Mouse (Mus musculus) neural tube, embryonic 15.5 days (tissue): ENCODE data around the gene Ganab. TPM values are rescaled to one million over a fixed set of nuclear protein-coding genes. Genes with fewer than 3 reads are reported as not detected.
"Not testable (repeated sequence)": the region's sequence is repeated elsewhere in the genome, so short reads cannot be mapped to it uniquely, and the experiment has no call there.

ENCODE experiments used
- ATAC-seq: fragments of 200-750 bp; cut with Nextera tagmentation; 2 replicates; pipeline ENCODE4 v1.8.0; 2017; ENCODE audit warnings: mild to moderate bottlenecking, moderate TSS enrichment, moderate library complexity; ENCODE audit not compliant: low FRiP score
- H3K27ac ChIP-seq: fragments of 300-500 bp; sonication (generic); replicated peaks from 2 replicates; pipeline ENCODE4 v1.5.1; 2015; ENCODE audit warnings: mild to moderate bottlenecking, inconsistent platforms
- H3K27me3 ChIP-seq: fragments of 300-500 bp; sonication (generic); replicated peaks from 2 replicates; pipeline ENCODE4 v1.6.1; 2015; ENCODE audit warnings: inconsistent platforms
- H3K36me3 ChIP-seq: fragments of 300-500 bp; sonication (generic); 2 replicates; pipeline ENCODE4 v1.6.1; 2015; ENCODE audit warnings: inconsistent platforms
- H3K4me1 ChIP-seq: fragments of 300-500 bp; sonication (generic); 2 replicates; pipeline ENCODE4 v1.6.1; 2015; ENCODE audit warnings: inconsistent platforms
- H3K4me2 ChIP-seq: fragments of 300-500 bp; sonication (generic); 2 replicates; pipeline ENCODE4 v1.6.1; 2015; ENCODE audit warnings: inconsistent platforms, mild to moderate bottlenecking, moderate library complexity
- H3K4me3 ChIP-seq: fragments of 300-500 bp; sonication (generic); replicated peaks from 2 replicates; pipeline ENCODE4 v1.5.1; 2015; ENCODE audit warnings: mild to moderate bottlenecking, inconsistent platforms
- H3K9ac ChIP-seq: fragments of 300-500 bp; sonication (generic); replicated peaks from 2 replicates; pipeline ENCODE4 v1.6.1; 2015; ENCODE audit warnings: mild to moderate bottlenecking, inconsistent platforms
- H3K9me3 ChIP-seq: fragments of 300-500 bp; sonication (generic); replicated peaks from 2 replicates; pipeline ENCODE4 v1.6.1; 2016; ENCODE audit warnings: inconsistent platforms
- WGBS: fragments of 180-500 bp; shearing (Covaris S2); methylation state at CpG from one replicate; pipeline ENCODE4 v1.1.7; 2015; ENCODE audit warnings: mixed read lengths; 5-methylcytosine and 5-hydroxymethylcytosine counted together
- polyA plus RNA-seq: library from polyadenylated mRNA; unstranded; fragments of >200 nt; fragmentation: Nextera tagmentation; extraction: Ambion mirVana; gene quantifications from 2 replicates; pipeline ENCODE4 v1.2.1, GENCODE M21; 2015

Gene Ganab
- polyA plus RNA-seq, 1 experiment from 2014 or later, result 75.4 TPM

- Histone ChIP-seq H3K4me3 (peak within 1 kb of the TSS; percentile 63), H3K4me1 (peaks cover 40% of the 10 kb centered on the region), H3K4me2 (peak within 1 kb of the TSS; percentile 94), H3K27ac (peak within 1 kb of the TSS; percentile 85), H3K9ac (peak within 1 kb of the TSS; percentile 71), H3K36me3 (peaks cover 22% of the 10 kb centered on the region), H3K27me3 (no peaks in the 10 kb centered on the region), H3K9me3 (no peaks in the 10 kb centered on the region)
- WGBS, result 3% methylated on average over 54 of the region's 54 CpGs
- ATAC-seq, result peak; percentile 51
These were observed 4.8 kb upstream of the Ganab start, which contains the start of gene Ints5 for GRCm38 (mm10) chr19:8892829-8893766. Gene Ints5, plus strand, starts transcription at chr19:8893005.

- no peaks in the 10 kb centered on the region for H3K9me3 ChIP-seq
- peaks cover 22% of the 10 kb centered on the region for H3K36me3 ChIP-seq
- H3K27ac ChIP-seq, result no peak overlapping the region
- WGBS, result 90% methylated on average over 9 of the region's 9 CpGs
- H3K4me2 ChIP-seq, result no peak overlapping the region
- H3K4me3 ChIP-seq, result no peak overlapping the region
- H3K4me1 ChIP-seq, result peaks cover 47% of the 10 kb centered on the region
- H3K27me3 ChIP-seq, result no peaks in the 10 kb centered on the region
- peak overlapping the region; percentile 20; the same call in 1 of the 2 replicates for H3K9ac ChIP-seq
- no peak for ATAC-seq
These were observed 2.4 kb upstream of the Ganab start for GRCm38 (mm10) chr19:8895397-8895960.

GRCm38 (mm10) chr19:8896231-8896630, 1.6 kb upstream of the Ganab start:
- H3K9ac ChIP-seq, H3K4me3 ChIP-seq, H3K27me3 ChIP-seq, H3K9me3 ChIP-seq, ATAC-seq, H3K27ac ChIP-seq, H3K4me2 ChIP-seq: not testable (repeated sequence)
- peaks cover 51% of the 10 kb centered on the region for H3K4me1 ChIP-seq
- 83% methylated on average over 5 of the region's 5 CpGs for WGBS
- H3K36me3 ChIP-seq, result peaks cover 15% of the 10 kb centered on the region

GRCm38 (mm10) chr19:8897211-8897864, 533 bp upstream of the Ganab start:
- H3K4me3 ChIP-seq, result peak overlapping the region; percentile 64
- peak overlapping the region; percentile 83 for H3K9ac ChIP-seq
- WGBS, result 20% methylated on average over 21 of the region's 21 CpGs
- not testable (repeated sequence) for H3K9me3 ChIP-seq, H3K27me3 ChIP-seq
- H3K4me2 ChIP-seq, result peak overlapping the region; percentile 75
- ATAC-seq, result peak; percentile 61
- H3K36me3 ChIP-seq, result peaks cover 19% of the 10 kb centered on the region
- peaks cover 51% of the 10 kb centered on the region for H3K4me1 ChIP-seq
- H3K27ac ChIP-seq, result peak overlapping the region; percentile 87

GRCm38 (mm10) chr19:8898576-8898975, 705 bp downstream of the Ganab start:
- ATAC-seq, result no peak
- no peaks in the 10 kb centered on the region for H3K27me3 ChIP-seq

GRCm38 (mm10) chr19:8899079-8899478, 1.2 kb downstream of the Ganab start:
- peak overlapping the region; percentile 64 for H3K4me3 ChIP-seq
- no peak overlapping the region for H3K27ac ChIP-seq
- peak overlapping the region; percentile 75 for H3K4me2 ChIP-seq
- H3K4me1 ChIP-seq, result peaks cover 42% of the 10 kb centered on the region
- H3K27me3 ChIP-seq, result no peaks in the 10 kb centered on the region
- peaks cover 33% of the 10 kb centered on the region for H3K36me3 ChIP-seq
- H3K9me3 ChIP-seq, result no peaks in the 10 kb centered on the region
- WGBS, result 55% methylated on average over 3 of the region's 3 CpGs
- H3K9ac ChIP-seq, result peak overlapping the region; percentile 83
- ATAC-seq, result no peak

More at GRCm38 (mm10) chr19:8898576-8898975, 705 bp downstream of the Ganab start:
- Histone ChIP-seq H3K9me3 (no peaks in the 10 kb centered on the region), H3K4me1 (peaks cover 47% of the 10 kb centered on the region), H3K27ac (peak overlapping the region; percentile 87), H3K4me3 (peak overlapping the region; percentile 64), H3K36me3 (peaks cover 30% of the 10 kb centered on the region), H3K9ac (peak overlapping the region; percentile 83), H3K4me2 (peak overlapping the region; percentile 75)
- WGBS, result 9% methylated on average over 13 of the region's 13 CpGs

- H3K27me3 ChIP-seq, result no peaks in the 10 kb centered on the region
- H3K9ac ChIP-seq, result no peak overlapping the region
- H3K4me1 ChIP-seq, result peaks cover 20% of the 10 kb centered on the region
- no peak overlapping the region for H3K4me2 ChIP-seq
- no peak overlapping the region for H3K27ac ChIP-seq
- H3K4me3 ChIP-seq, result no peak overlapping the region
- no peaks in the 10 kb centered on the region for H3K9me3 ChIP-seq
- no peak for ATAC-seq
- 94% methylated on average over 5 of the region's 5 CpGs for WGBS
- peaks cover 59% of the 10 kb centered on the region for H3K36me3 ChIP-seq
These were observed 5.5 kb downstream of the Ganab start for GRCm38 (mm10) chr19:8903412-8903811.

GRCm38 (mm10) chr19:8908531-8908930, 10.7 kb downstream of the Ganab start:
- Histone ChIP-seq H3K4me2 (no peak overlapping the region), H3K36me3 (peaks cover 94% of the 10 kb centered on the region), H3K27me3 (no peaks in the 10 kb centered on the region), H3K9me3 (no peaks in the 10 kb centered on the region), H3K4me1 (no peaks in the 10 kb centered on the region), H3K9ac (no peak overlapping the region), H3K27ac (no peak overlapping the region), H3K4me3 (no peak overlapping the region)
- no peak for ATAC-seq
- WGBS, result 89% methylated on average over 6 of the region's 6 CpGs

- H3K9me3 ChIP-seq, result no peaks in the 10 kb centered on the region
- peaks cover 99% of the 10 kb centered on the region for H3K36me3 ChIP-seq
- H3K4me1 ChIP-seq, result no peaks in the 10 kb centered on the region
- H3K27me3 ChIP-seq, result no peaks in the 10 kb centered on the region
- ATAC-seq, result no peak
- 87% methylated on average over 5 of the region's 5 CpGs for WGBS
- H3K4me2 ChIP-seq, result no peak overlapping the region
- no peak overlapping the region for H3K4me3 ChIP-seq
- no peak overlapping the region for H3K27ac ChIP-seq
- H3K9ac ChIP-seq, result no peak overlapping the region
These were observed 13.9 kb downstream of the Ganab start for GRCm38 (mm10) chr19:8911810-8912209.

- no peak overlapping the region for H3K4me3 ChIP-seq
- H3K27ac ChIP-seq, result no peak overlapping the region
- H3K4me1 ChIP-seq, result no peaks in the 10 kb centered on the region
- WGBS, result 98% methylated on average over 3 of the region's 3 CpGs
- H3K36me3 ChIP-seq, result peaks cover 75% of the 10 kb centered on the region
- H3K4me2 ChIP-seq, result no peak overlapping the region
- ATAC-seq, result no peak
- no peak overlapping the region for H3K9ac ChIP-seq
- H3K27me3 ChIP-seq, result no peaks in the 10 kb centered on the region
- no peaks in the 10 kb centered on the region for H3K9me3 ChIP-seq
These were observed 16.3 kb downstream of the Ganab start for GRCm38 (mm10) chr19:8914212-8914611.

GRCm38 (mm10) chr19:8919000-8919399, 21.1 kb downstream of the Ganab start:
- no peak overlapping the region for H3K4me2 ChIP-seq
- no peak overlapping the region for H3K4me3 ChIP-seq
- no peak overlapping the region for H3K27ac ChIP-seq
- no peaks in the 10 kb centered on the region for H3K27me3 ChIP-seq
- peaks cover 37% of the 10 kb centered on the region for H3K36me3 ChIP-seq
- H3K9me3 ChIP-seq, result no peaks in the 10 kb centered on the region
- ATAC-seq, result no peak
- peaks cover 18% of the 10 kb centered on the region for H3K4me1 ChIP-seq
- 90% methylated on average over 3 of the region's 3 CpGs for WGBS
- H3K9ac ChIP-seq, result no peak overlapping the region
